Mouse (Mus musculus): Measurements from ENCODE around the gene Nsmf. TPM values are rescaled to one million over a fixed set of nuclear protein-coding genes. Genes with fewer than 3 reads are reported as not detected.

Nsmf gene
- polyA plus RNA-seq, 1 experiment from 2014 or later, result 71.7 TPM

- Histone ChIP-seq H3K27ac (ENCODE audit: low read length) (no peak overlapping the region), H3K9ac (ENCODE audit: low read length) (no peak overlapping the region), H3K4me3 (ENCODE audit: low read length) (no peak overlapping the region), H3K36me3 (ENCODE audit: control insufficient read depth, insufficient read depth, low read length) (no peaks in the 10 kb centered on the region), H3K9me3 (ENCODE audit: control insufficient read depth, low read length) (no peaks in the 10 kb centered on the region), H3K4me1 (replicated peaks; ENCODE audit: control insufficient read depth, insufficient read depth, low read length) (no peaks in the 10 kb centered on the region), H3K4me2 (ENCODE audit: low read depth, low read length) (no peak overlapping the region), H3K27me3 (ENCODE audit: control insufficient read depth, insufficient read depth, low read depth, low read length) (no peaks in the 10 kb centered on the region)
- no peak for ATAC-seq (ENCODE audit: low read depth)
- 49% methylated on average over 3 of the region's 3 CpGs for WGBS
Measured at GRCm38 (mm10) chr2:25098005-25098615, 44.0 kb downstream of the Nsmf start.

GRCm38 (mm10) chr2:25098956-25099355, 44.8 kb downstream of the Nsmf start:
- Histone ChIP-seq H3K4me1 (replicated peaks; ENCODE audit: control insufficient read depth, insufficient read depth, low read length) (no peaks in the 10 kb centered on the region), H3K36me3 (ENCODE audit: control insufficient read depth, insufficient read depth, low read length) (no peaks in the 10 kb centered on the region), H3K27ac (ENCODE audit: low read length) (no peak overlapping the region), H3K4me3 (ENCODE audit: low read length) (no peak overlapping the region), H3K27me3 (ENCODE audit: control insufficient read depth, insufficient read depth, low read depth, low read length) (no peaks in the 10 kb centered on the region), H3K9ac (ENCODE audit: low read length) (no peak overlapping the region), H3K4me2 (ENCODE audit: low read depth, low read length) (no peak overlapping the region), H3K9me3 (ENCODE audit: control insufficient read depth, low read length) (no peaks in the 10 kb centered on the region)
- WGBS, result 50% methylated on average over 5 of the region's 5 CpGs
- ATAC-seq (ENCODE audit: low read depth), result 0 out of 2 replicates have a peak, but pooled peaks have one; percentile 24

GRCm38 (mm10) chr2:25099703-25100102, 45.5 kb downstream of the Nsmf start:
- ATAC-seq (ENCODE audit: low read depth), result no peak
- H3K9ac ChIP-seq (ENCODE audit: low read length), result no peak overlapping the region
- H3K27ac ChIP-seq (ENCODE audit: low read length), result no peak overlapping the region
- H3K27me3 ChIP-seq (ENCODE audit: control insufficient read depth, insufficient read depth, low read depth, low read length), result no peaks in the 10 kb centered on the region
- H3K36me3 ChIP-seq (ENCODE audit: control insufficient read depth, insufficient read depth, low read length), result no peaks in the 10 kb centered on the region
- H3K4me2 ChIP-seq (ENCODE audit: low read depth, low read length), result no peak overlapping the region
- no peaks in the 10 kb centered on the region for H3K4me1 ChIP-seq (replicated peaks; ENCODE audit: control insufficient read depth, insufficient read depth, low read length)
- H3K4me3 ChIP-seq (ENCODE audit: low read length), result no peak overlapping the region
- WGBS, result 63% methylated on average over 3 of the region's 3 CpGs
- no peaks in the 10 kb centered on the region for H3K9me3 ChIP-seq (ENCODE audit: control insufficient read depth, low read length)

- H3K4me1 ChIP-seq (replicated peaks; ENCODE audit: control insufficient read depth, insufficient read depth, low read length), result peaks cover 10% of the 10 kb centered on the region
- no peak for ATAC-seq (ENCODE audit: low read depth)
- no peak overlapping the region for H3K4me2 ChIP-seq (ENCODE audit: low read depth, low read length)
- H3K36me3 ChIP-seq (ENCODE audit: control insufficient read depth, insufficient read depth, low read length), result no peaks in the 10 kb centered on the region
- no peaks in the 10 kb centered on the region for H3K27me3 ChIP-seq (ENCODE audit: control insufficient read depth, insufficient read depth, low read depth, low read length)
- H3K9me3 ChIP-seq (ENCODE audit: control insufficient read depth, low read length), result no peaks in the 10 kb centered on the region
- no peak overlapping the region for H3K9ac ChIP-seq (ENCODE audit: low read length)
- no peak overlapping the region for H3K27ac ChIP-seq (ENCODE audit: low read length)
- WGBS, result 90% methylated on average over 2 of the region's 2 CpGs
- H3K4me3 ChIP-seq (ENCODE audit: low read length), result no peak overlapping the region
Measured at GRCm38 (mm10) chr2:25104122-25104521, 50.0 kb downstream of the Nsmf start.

GRCm38 (mm10) chr2:25106045-25106444, 51.9 kb downstream of the Nsmf start:
- H3K4me3 ChIP-seq (ENCODE audit: low read length), result no peak overlapping the region
- H3K4me1 ChIP-seq (replicated peaks; ENCODE audit: control insufficient read depth, insufficient read depth, low read length), result peaks cover 13% of the 10 kb centered on the region
- no peak overlapping the region for H3K9ac ChIP-seq (ENCODE audit: low read length)
- no peaks in the 10 kb centered on the region for H3K27me3 ChIP-seq (ENCODE audit: control insufficient read depth, insufficient read depth, low read depth, low read length)
- H3K36me3 ChIP-seq (ENCODE audit: control insufficient read depth, insufficient read depth, low read length), result no peaks in the 10 kb centered on the region
- H3K9me3 ChIP-seq (ENCODE audit: control insufficient read depth, low read length), result no peaks in the 10 kb centered on the region
- 35% methylated on average over 3 of the region's 3 CpGs for WGBS
- ATAC-seq (ENCODE audit: low read depth), result peak; percentile 16; the same call in 1 of the 2 replicates
- H3K4me2 ChIP-seq (ENCODE audit: low read depth, low read length), result no peak overlapping the region
- H3K27ac ChIP-seq (ENCODE audit: low read length), result 0 out of 2 replicates have a peak overlapping the region, but pooled peaks have one; percentile 40

- ATAC-seq (ENCODE audit: low read depth), result no peak
- Histone ChIP-seq H3K27me3 (ENCODE audit: control insufficient read depth, insufficient read depth, low read depth, low read length) (no peaks in the 10 kb centered on the region), H3K36me3 (ENCODE audit: control insufficient read depth, insufficient read depth, low read length) (no peaks in the 10 kb centered on the region), H3K4me3 (ENCODE audit: low read length) (no peak overlapping the region), H3K9ac (ENCODE audit: low read length) (no peak overlapping the region), H3K9me3 (ENCODE audit: control insufficient read depth, low read length) (no peaks in the 10 kb centered on the region), H3K27ac (ENCODE audit: low read length) (no peak overlapping the region), H3K4me1 (replicated peaks; ENCODE audit: control insufficient read depth, insufficient read depth, low read length) (peaks cover 13% of the 10 kb centered on the region), H3K4me2 (ENCODE audit: low read depth, low read length) (no peak overlapping the region)
Measured at GRCm38 (mm10) chr2:25109487-25109886, 55.3 kb downstream of the Nsmf start.

GRCm38 (mm10) chr2:25110505-25111183, 56.5 kb downstream of the Nsmf start:
- H3K27ac ChIP-seq (ENCODE audit: low read length), result peak overlapping the region; percentile 64

GRCm38 (mm10) chr2:25111184-25111791, 57.1 kb downstream of the Nsmf start:
- Histone ChIP-seq H3K4me2 (ENCODE audit: low read depth, low read length) (no peak overlapping the region), H3K9me3 (ENCODE audit: control insufficient read depth, low read length) (no peaks in the 10 kb centered on the region), H3K9ac (ENCODE audit: low read length) (0 out of 2 replicates have a peak overlapping the region, but pooled peaks have one; percentile 20), H3K27me3 (ENCODE audit: control insufficient read depth, insufficient read depth, low read depth, low read length) (no peaks in the 10 kb centered on the region), H3K27ac (ENCODE audit: low read length) (peak overlapping the region; percentile 64), H3K4me3 (ENCODE audit: low read length) (no peak overlapping the region), H3K4me1 (replicated peaks; ENCODE audit: control insufficient read depth, insufficient read depth, low read length) (peaks cover 9% of the 10 kb centered on the region), H3K36me3 (ENCODE audit: control insufficient read depth, insufficient read depth, low read length) (no peaks in the 10 kb centered on the region)
- WGBS, result 42% methylated on average over 9 of the region's 9 CpGs
- ATAC-seq (ENCODE audit: low read depth), result peak; percentile 84

More at GRCm38 (mm10) chr2:25110505-25111183, 56.5 kb downstream of the Nsmf start:
- peak; percentile 57 for ATAC-seq (ENCODE audit: low read depth)
- Histone ChIP-seq H3K9ac (ENCODE audit: low read length) (0 out of 2 replicates have a peak overlapping the region, but pooled peaks have one; percentile 20), H3K4me1 (replicated peaks; ENCODE audit: control insufficient read depth, insufficient read depth, low read length) (peaks cover 13% of the 10 kb centered on the region), H3K4me3 (ENCODE audit: low read length) (no peak overlapping the region), H3K4me2 (ENCODE audit: low read depth, low read length) (no peak overlapping the region), H3K36me3 (ENCODE audit: control insufficient read depth, insufficient read depth, low read length) (no peaks in the 10 kb centered on the region), H3K9me3 (ENCODE audit: control insufficient read depth, low read length) (no peaks in the 10 kb centered on the region), H3K27me3 (ENCODE audit: control insufficient read depth, insufficient read depth, low read depth, low read length) (no peaks in the 10 kb centered on the region)
